Mouse (Mus musculus): ENCODE results near the gene Ccdc96. TPM values are rescaled to one million over a fixed set of nuclear protein-coding genes. Genes with fewer than 3 reads are reported as not detected.

Gene Ccdc96
- total RNA-seq (2021) = under 1 TPM; 0.08 to 0.11 TPM
- long read RNA-seq, experiment 1 = 0 reads
- long read RNA-seq, experiment 2 = 0 reads

DNA sequence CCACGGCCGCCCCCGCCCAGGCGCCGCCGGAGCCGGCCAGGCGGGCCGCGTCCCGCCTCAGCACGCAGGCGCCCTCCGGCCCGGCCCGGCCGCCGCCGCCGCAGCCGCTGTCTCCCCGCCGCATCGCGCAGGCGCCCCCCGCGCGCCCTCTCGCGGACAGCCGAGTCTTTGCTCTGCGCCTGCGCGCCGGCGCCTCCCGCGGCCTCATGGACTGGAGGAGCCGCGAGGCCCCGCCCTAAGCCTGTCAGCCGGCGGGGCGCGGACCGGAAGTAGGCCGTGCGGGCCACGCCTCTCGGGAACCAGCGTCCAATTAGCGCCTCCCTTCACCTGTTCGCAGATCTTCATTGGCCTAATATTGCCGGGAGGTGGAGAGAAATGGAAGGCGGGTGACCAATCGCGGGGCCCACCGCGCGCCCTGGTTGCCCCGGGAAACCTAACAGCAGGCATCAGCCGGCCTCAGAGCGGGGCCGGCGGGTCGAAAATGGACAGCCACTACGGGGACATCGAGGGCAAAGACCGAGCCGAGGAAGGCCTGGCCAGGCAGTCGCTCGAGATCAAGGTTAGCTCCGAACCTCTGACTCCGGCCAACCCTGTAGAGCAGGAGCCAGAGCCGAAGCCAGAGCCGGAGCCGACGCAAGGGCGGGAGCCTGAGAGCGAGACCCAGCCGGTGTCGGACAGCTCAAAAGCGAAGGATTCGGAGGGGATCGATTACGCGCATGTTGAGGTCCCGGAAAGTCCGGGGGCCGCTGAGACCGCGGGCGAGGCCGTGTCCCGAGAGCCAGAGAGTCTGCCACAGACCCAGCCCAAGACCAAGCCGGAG lies at the start of gene Ccdc96, which contains the start of gene Tada2b:
Ccdc96 (plus strand) TSS at position 418 of the 820 bp plus-strand sequence.
Tada2b (minus strand) TSS at position 115 of the 820 bp plus-strand sequence.
- DNase-seq = peak; percentile 99

DNA sequence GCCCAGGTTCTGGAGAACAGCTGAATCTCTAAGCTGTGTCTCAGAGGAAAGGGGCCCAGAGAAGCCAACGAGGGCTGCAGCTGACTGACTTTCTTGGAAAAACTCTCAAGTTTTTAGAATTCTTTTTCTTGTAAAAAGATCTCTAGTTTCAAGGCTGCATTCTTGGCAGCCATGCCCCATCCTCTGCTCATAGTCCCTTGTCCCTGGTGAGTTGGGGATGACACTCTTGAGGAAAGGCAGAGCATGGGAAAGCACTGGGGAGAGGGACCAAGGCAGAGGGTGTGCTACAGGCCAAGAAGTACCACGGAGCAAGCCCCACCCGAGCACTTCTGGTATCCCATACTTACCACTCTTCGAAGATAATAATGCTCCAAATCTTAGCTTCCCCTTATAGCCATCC lies 47.5 kb upstream of the Ccdc96 start:
- no peak for DNase-seq

DNA sequence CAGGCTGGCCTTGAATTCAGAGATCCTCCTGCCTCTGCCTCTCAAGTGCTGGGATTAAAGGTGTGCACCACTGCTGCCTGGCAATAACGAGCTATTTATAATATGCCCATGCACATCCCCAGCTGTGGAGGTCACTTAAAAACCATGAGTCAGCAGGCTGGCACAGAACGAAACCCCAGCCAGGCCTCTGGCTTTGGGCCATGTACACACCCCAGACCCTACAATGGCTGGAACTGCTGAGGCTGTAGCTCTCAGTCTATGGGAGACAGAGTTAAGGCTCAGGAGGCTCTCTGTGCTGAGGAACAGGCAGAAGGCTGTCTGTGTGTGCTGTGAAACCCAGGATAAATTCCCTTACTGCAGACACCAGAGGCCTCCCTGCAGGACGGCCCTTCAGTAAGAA lies 43.6 kb upstream of the Ccdc96 start:
- DNase-seq = no peak

DNA sequence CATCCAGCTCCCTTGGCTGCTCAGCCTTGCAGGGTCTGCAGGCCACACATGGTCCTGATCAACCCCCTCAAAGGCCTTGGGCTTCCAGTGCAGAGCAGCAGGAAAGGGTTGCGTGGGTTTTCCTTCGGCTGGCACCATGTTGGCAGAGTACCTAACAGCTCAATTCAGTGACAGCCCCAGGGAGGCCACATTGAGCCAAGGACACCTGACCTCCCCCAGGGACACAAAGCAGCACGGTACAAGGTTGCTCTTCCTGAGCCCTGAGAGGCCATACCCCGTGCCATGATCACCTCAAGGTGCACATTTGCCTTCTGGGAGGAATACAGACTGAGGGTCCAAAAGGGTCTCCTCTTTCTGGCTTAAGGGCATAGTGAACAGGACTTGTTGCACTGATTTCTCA lies 39.8 kb upstream of the Ccdc96 start:
- DNase-seq = no peak

DNA sequence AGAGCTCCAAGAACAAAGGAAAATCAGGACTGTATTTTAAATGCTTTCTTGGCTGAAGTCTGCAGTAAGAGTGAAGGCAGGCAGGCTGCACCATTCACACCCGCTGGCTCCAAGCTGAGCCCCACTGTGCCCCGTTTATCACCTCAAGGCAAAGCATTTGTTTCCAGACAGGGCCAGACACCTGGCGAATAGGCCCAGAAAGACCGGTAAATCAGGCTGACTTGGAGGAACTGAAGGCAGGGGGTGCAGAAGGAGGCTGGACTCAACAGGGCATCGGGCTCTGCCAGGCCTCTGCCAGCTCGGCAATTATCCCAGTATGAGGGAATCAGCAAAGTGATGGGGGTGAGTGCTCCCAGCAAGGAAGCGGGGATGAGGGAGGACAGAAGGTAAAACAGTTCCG lies 39.4 kb upstream of the Ccdc96 start:
- no peak for DNase-seq

DNA sequence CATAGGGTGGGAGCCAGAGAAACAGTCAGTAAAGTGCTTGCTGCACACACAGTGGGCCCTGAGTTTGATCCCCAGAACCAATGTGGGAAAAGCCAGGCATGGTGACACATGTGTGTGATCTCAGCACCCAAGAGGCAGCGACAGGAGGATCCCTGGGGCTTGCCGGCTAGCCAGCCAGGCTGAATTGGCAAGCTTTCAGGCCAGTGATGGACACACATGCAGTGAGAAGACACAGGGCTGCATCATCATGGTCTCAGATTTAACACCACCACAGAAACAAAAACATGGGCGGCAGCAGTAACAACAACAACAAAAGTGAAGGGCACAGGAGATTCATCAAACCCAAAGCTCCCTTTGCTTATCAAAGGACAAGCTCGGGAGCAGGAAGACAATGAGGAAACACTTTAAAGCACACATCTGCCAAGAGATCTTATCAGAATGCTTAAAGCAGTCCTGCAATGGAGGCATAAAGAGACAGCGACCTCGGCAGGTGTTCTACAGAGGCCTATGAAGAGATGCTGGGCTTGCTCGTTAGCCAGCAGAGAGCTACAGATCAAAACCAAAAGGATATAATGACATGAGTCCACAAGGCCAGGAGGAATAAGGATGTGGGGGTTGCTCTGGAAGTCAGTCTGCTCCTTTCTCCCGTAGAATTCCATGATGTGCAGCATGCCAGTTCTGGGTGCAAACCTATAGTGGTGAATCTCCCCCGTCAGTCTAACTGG lies 38.1 kb upstream of the Ccdc96 start:
- DNase-seq = no peak

DNA sequence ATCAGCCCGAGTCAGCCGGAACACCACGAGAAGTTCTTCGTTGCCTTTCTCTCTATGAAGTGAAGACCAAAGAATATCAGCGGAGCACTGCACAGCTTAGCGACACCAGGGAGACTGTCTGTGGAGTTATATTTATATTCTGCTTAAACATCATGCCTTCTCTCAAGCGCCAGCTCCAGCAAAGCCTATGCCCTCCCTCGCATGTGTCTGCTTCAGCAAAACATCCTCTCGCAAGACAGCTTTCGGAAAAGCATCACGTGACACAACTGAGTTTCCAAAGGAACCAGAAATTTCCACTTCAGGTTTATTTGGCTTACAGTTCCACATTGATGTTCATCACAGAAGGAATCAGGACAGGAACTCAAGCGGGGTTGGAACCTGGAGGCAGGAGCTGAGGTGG lies 36.5 kb upstream of the Ccdc96 start:
- no peak for DNase-seq

DNA sequence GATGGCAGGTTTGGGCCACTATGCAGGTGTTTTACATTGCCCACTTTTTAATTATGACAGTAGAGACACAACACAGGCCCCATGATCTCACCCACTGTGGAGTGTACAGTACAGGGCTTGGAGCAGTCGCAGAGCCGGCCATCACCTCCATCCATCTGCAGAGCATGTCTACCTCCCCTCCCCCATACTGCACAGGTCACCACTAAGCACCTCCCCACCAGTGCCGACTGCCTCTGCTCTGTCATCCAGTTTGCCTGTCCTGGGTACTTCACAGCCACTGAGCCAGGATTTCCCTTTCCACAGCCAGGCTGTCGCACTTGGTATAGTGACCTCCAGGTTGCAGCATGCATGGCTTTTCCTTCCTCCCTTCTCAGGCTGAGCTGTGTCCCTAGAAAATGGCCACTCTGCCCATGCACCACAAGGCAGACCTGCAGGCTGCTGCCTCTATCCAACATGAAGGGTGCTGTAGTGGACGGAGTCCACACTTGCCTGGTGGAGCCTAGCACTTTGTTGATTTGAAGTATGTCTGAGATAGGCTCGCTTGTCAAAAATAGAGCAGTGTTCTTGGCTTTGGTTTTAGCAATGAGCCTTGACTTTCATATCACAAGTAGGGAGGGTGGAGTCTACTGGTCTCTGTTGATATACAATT lies 34.6 kb upstream of the Ccdc96 start:
- DNase-seq = no peak

DNA sequence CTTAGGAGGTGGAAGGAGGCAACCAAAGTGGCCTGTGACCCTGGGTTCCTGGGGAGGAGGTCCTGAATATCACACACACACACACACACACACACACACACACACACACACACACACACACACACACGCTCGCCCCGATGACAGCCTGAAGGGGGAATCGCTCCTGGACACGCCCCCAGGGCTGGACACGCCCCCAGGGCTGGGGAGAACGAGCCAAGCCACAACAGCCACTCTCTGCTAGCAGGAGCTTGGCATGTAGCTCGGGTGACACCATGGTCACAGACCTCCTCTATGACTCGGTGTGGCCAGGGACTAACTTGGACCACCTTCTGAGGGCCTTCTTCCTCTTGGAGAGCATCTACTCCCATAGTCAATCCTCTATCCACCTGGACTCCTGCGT lies 33.3 kb upstream of the Ccdc96 start:
- no peak for DNase-seq

DNA sequence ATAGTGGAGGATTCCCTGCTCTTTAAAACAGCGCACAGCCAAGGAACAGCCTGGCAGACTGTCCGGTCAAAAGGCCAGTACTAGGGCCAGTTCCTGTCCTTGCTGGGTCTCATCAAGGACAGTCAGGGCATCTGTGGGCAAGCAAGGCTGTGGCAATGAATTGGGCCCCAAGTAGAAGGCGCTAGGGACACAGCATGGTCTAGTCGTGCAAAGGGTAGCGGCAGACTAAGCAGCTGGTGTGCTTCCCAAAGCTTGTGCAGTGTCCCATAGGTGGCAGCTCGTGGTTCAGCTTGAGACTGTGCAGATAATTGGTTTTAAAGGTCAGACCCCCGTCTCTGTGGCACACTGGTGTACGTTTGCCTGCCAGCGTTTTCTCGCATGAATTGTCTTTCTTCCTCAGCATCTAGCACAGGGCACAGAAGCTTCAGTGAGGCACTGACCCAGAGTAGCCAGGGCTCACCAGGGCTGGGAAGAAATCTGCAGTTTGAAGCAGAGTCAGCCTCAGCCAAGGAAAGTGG lies 32.5 kb upstream of the Ccdc96 start:
- no peak for DNase-seq

DNA sequence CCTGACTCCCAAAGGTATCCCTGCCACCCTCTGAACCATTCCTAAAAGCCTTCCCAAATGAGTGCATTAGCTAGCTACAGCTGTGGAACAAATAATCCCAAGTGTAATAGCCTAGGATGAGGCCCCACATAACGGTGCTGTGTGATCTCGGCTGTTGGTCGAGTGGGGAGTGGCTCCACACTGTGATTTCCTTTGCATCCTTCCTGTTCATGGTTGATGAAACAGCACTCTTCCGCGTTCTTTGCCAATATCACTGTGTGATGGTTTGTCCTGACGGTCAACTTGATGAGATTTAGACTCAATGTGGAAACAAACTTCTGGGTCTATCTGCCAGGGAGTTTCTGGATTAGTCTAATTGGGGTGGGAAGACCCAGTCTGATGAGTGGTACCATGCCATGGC lies 31.6 kb upstream of the Ccdc96 start:
- no peak for DNase-seq

DNA sequence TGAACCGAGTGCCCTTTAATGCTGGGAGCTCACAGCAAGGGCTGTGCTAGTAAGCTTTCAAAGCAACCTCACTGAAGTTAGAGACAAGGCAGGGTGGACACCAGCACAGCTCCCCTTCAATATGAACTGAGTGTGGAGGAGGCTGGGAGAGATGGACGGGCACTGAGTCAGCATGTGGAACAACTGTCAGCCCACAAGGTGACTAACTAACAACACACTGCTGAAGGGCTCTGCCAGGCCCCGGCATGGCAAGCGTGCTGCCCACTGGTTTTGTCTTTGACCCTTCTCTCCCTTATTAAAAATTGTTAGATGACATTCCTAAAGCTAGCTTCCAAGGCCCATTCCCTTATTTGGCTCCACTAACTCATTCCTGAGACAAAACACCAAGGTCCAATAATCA lies 26.7 kb upstream of the Ccdc96 start:
- no peak for DNase-seq

DNA sequence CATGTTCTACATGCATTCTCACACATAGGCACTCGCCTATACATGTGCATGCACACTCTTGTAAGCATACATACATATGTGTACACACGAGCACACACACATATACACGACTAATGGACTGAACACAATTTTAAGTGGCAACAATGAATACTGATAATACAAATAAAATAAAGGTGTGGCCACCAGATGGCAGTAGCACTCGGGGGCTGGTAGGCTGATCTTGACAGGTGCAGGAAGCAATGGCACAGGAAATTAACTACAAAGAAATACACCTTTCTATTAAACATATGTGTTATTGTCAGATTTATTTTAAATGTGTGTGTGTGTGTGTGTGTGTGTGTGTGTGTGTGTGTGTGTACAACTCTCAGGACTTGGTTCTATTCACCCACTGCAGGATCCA lies 25.5 kb upstream of the Ccdc96 start:
- DNase-seq = no peak

DNA sequence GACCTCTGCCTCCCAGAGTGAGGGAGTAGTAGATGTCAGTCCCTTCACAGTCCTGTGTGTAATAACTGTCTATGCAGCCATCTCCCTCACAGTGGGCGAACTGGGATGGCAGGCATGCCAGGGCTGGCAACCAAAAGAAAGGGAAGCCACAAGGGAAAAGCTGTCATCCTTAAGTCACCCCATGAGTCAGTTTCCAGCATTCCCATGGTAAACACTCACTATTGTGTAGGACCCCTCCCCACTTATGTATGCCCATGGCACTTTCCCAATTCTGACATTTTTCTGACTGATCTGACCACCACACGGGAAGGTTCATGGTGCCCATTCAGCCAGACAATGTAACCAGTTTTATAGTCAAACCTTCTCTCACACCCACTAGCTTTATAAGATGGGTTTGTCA lies 23.7 kb upstream of the Ccdc96 start:
- no peak for DNase-seq

DNA sequence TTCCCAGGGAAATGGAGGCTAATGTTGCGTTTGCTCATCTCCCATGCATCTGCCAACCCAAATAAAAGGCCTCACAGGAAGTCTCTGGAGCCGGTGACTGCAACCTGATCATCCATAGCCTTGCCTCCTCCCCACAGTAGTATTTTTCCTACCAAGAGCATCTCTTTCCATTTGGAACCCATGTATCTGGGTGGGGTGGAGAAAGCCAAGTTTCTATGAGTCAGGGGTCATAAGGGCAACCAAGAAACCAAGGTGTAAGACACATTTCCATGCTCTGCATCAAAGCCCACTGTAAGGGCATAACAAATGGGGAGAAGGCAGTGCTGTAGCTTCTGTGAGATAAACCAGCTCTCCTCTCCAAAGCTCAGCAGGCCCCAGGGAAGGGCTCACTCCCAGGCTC lies 23.2 kb upstream of the Ccdc96 start:
- no peak for DNase-seq

DNA sequence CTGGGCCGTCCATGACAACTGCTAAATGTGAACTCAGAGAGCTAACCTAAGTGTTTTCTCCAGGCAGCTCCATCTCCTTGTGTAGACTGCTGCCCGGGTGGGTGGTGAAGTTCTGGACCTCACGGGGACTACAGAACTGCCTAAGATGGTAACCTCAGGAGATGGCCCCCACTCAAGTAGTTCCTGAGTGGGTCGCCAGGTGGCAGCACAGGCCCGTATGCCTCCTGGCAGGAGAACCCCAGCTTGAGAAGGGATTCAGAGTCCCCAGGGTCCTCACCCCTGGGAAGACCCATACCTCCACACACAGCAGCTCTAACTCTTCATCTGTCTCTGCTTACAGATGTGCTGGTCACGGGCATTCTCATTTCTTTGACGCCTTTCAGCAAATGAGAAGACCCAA lies 21.6 kb upstream of the Ccdc96 start:
- DNase-seq = peak; percentile 56

DNA sequence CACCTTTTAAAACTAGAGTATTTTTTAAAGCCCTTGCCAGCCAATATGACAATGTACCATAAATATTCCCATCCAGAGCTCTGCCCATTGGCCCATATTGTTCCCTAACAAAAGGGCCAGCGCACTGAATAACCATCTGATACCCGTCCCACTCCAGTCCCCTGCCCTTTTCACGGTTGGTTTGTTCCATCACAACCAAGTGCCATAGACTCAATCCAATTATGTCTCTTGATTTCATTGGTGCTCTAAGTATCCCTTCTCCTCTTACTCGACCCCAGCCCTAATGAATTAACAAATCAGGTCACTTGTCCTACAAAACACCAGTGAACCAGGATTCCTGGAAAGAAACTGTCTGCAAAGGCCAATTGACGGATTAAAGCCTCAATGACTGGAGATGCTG lies 21.0 kb upstream of the Ccdc96 start:
- no peak for DNase-seq

DNA sequence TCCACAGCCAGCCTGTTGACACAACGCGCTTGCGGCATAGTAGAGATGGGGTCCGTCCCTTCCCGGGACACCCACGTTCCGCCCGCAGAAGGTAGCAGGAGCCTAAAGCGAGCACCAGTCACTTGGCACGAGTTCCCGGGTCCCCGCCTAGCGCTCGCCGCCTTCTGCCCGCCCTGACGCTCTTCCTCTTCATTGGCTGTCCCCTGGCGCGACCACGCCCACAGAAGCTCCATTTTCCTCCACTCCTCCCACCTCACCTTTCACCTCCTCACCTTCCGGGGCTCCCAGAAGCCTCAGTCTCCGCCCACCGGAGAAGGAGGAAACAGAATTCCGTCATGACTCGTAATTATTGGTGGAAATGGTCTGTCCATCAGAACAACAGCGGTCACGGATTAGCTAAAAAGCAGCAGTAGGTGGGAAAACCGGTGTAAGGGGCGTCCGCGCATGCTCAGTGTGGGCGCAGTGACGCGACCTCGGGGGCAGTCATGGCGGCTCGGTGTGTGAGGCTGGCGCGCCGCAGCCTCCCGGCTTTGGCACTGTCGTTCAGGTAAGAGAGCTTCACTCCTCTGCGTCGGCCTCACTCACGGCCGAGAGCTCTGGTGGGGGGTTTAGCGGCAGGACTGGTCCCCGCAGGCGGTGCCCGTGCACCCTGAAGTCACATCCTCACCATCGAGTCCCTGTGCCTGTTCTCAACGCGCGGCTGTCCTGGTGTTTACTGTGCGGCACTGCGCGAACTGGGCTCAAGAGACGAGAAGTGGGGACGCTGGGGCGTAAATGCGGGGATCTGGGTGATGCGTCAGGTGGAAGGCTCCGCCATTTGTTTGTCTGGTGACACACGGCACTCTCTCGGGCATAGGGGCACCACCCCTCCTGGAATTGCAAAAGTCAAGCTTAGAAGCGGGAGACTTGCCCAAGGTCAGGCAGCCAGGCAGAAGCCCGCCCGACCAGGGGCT lies 19.4 kb upstream of the Ccdc96 start, which contains the start of gene Grpel1:
Grpel1 (plus strand) TSS at position 290 of the 953 bp plus-strand sequence.
- peak; percentile 98 for DNase-seq

DNA sequence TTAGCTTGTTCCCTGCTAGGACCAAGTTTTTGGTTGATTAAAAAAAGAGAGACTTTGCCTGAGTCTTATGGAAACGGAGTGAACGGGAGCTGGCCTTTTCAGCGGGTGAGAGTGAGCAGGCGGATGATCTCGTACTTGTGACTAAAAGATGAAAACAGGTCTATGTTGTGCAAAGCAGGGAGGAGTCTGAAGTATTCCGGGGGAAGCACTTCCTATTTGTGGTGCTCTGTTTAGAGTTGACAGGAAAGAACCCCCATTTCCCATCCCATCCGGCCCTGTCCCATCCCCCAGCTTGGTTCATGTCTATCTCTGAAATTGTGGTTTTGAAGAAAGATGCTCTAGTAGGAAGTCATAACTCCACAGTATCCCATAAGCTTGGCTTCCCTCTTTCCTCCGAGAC lies 18.5 kb upstream of the Ccdc96 start:
- no peak for DNase-seq

DNA sequence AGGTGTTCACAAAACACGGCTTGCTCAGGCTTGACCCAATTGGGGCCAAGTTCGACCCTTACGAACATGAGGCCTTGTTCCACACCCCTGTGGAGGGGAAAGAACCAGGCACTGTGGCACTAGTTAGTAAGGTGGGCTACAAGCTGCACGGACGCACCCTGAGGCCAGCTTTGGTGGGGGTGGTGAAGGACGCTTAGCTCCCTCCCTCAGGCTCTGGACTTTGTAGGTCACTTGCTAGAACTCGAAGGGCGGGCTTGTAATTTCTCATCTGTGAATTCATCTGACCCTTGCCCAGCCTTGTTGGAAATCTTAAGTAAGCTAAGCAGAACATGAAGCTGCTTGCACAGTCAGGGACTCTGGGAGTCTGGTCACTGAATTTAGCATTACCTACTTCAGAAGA lies 13.2 kb upstream of the Ccdc96 start:
- no peak for DNase-seq

DNA sequence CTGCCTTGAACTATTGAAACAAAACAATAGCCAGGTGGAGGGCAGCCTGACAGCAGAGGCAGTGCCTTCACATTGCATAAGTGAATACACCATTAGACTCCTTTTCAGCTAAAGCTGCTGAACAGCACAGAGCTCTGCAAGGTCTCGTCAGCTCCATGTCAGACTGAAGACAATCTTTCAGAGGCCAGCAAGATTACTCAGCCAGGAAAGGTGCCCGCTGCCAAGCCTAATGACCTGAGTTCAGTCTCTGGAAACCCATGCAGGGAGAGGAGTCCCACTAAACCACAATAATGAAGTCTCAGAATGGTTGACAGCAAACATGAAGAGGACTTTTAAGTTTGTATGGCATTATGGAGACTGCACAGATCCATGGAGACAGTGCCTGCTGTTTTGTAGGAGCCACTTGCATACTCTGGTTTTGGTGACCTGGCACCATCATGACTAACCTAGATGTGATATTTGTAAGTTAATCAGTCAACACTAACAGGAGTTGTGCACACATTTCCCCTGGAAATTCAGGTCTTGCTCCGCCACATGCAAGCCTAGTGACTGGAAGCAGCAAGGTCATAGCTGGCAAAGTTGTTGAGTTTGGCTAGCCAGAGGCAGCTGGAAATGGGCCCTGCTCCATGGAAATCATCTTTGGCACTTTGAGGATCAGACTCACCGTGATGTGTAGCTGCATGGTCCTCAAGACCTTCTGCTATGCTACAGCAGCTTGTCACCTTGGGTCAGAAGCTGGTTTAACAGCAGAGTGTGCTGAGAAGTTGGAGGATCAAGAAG lies 11.3 kb upstream of the Ccdc96 start:
- DNase-seq = no peak
